In the genomic region with DNA sequence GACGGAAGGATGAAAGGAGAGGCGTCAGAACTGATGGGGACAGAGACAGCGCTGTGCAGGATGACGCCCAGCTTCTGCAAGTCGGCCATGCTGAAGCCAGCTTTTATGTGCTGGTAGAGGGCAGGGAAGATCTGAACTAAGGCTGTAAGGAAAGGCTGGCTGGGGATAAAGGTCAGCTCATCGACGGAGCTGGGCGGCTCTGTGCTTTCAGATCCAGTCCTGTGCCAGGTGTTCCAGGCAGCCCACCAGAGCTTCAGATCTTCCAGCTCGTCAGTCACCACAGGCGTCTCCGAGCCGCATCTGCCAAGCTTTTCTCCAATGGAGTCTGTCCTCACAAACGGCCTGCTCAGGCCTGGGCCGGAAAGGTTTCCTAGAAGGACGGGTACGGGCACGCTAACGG, we compare ENCODE assay signal across 10 mouse cellular contexts.
DNase-seq lines count a peak whose midpoint lies in the region; ATAC-seq and TF ChIP-seq lines count a peak whose summit lies in the region.
"Had no signal": no experiment of that assay in that cellular context is flagged by ENCODE, and none has a peak within 500 bp of the region (broad histone marks: within the 10 kb centered on the region; RNA-seq: fewer than 3 reads in every experiment).

No protein-coding gene starts in this region.

- intact Hi-C loops in left cerebral cortex, postnatal 25 days (cut with DNase I) = no loop called here

- DNase-seq in frontal cortex, postnatal 10 days (ENCODE audit: low spot score in 2 of 2) = no peak
- DNase-seq in embryo, embryonic 9.5 days (ENCODE audit: extremely low spot score) = peak; percentile 60
- peak; percentile 52 for DNase-seq in limb, embryonic 11.5 days (ENCODE audit: low spot score)
- DNase-seq in testis, postnatal 14 days (ENCODE audit: low spot score) = no peak
- no peak for DNase-seq in left cerebral cortex, postnatal 25 days (ENCODE audit: low spot score in 2 of 2)
- DNase-seq in T-cell, adult 2 months (ENCODE audit: low spot score) = no peak
- DNase-seq: right cerebral cortex, adult 18-20 months had no signal

- TF ChIP-seq CTCF in ES-Bruce4 (IDR thresholded peaks at IDR 0.05; ENCODE audit: low read depth, low read length) = no peak

- H3K9me3 ChIP-seq in ES-Bruce4 (replicated peaks; ENCODE audit: control insufficient read depth, insufficient read depth, low read length, poor library complexity, severe bottlenecking) = no peaks in the 10 kb centered on the region; the same call in 1 of the 2 replicates
- no peaks in the 10 kb centered on the region for H3K9me3 ChIP-seq in limb, embryonic 11.5 days (ENCODE audit: control insufficient read depth, low read length)
- H3K9me3 ChIP-seq: limb, embryonic 13.5 days had no signal

- peaks cover 11% of the 10 kb centered on the region for H3K36me3 ChIP-seq in ES-Bruce4 (ENCODE audit: control insufficient read depth, insufficient read depth, low read length, poor library complexity, severe bottlenecking)
- H3K36me3 ChIP-seq in limb, embryonic 11.5 days (ENCODE audit: control insufficient read depth, insufficient read depth, low read length) = peaks cover 6% of the 10 kb centered on the region; the same call in 1 of the 2 replicates

- no peaks in the 10 kb centered on the region for H3K4me1 ChIP-seq in ES-Bruce4 (ENCODE audit: control insufficient read depth, insufficient read depth, low read length)
- no peaks in the 10 kb centered on the region for H3K4me1 ChIP-seq in limb, embryonic 11.5 days (ENCODE audit: control insufficient read depth, insufficient read depth, low read length)
- H3K4me1 ChIP-seq: limb, embryonic 13.5 days had no signal

- 19% methylated on average over 18 of the region's 18 CpGs for WGBS in limb, embryonic 11.5 days

- 0 out of 2 replicates have a peak overlapping the region, but pooled peaks have one; percentile 4 for H3K4me3 ChIP-seq in ES-Bruce4 (ENCODE audit: low read depth, low read length)
- H3K4me3 ChIP-seq in limb, embryonic 11.5 days (ENCODE audit: low read depth, low read length) = no peak overlapping the region
- H3K4me3 ChIP-seq: limb, embryonic 13.5 days had no signal

- H3K9ac ChIP-seq in ES-Bruce4 (ENCODE audit: low read depth, poor library complexity, severe bottlenecking) = no peak overlapping the region
- H3K9ac ChIP-seq in limb, embryonic 11.5 days (ENCODE audit: low read length) = no peak overlapping the region
- H3K9ac ChIP-seq: limb, embryonic 13.5 days had no signal

- H3K27ac ChIP-seq in ES-Bruce4 (ENCODE audit: insufficient read depth, low read length) = no peak overlapping the region
- H3K27ac ChIP-seq in limb, embryonic 11.5 days (replicated peaks; ENCODE audit: low read depth, low read length) = no peak overlapping the region
- H3K27ac ChIP-seq: limb, embryonic 13.5 days had no signal

- no peaks in the 10 kb centered on the region for H3K27me3 ChIP-seq in ES-Bruce4 (ENCODE audit: control insufficient read depth, insufficient read depth, low read length, poor library complexity, severe bottlenecking)
- no peaks in the 10 kb centered on the region for H3K27me3 ChIP-seq in limb, embryonic 11.5 days (ENCODE audit: control insufficient read depth, insufficient read depth, low read length)
- H3K27me3 ChIP-seq: limb, embryonic 13.5 days had no signal

- no peak for TF ChIP-seq POLR2A in ES-Bruce4 (IDR thresholded peaks at IDR 0.05; ENCODE audit: insufficient read depth, low read length)

- no peak for TF ChIP-seq EP300 in ES-Bruce4 (IDR thresholded peaks at IDR 0.05; ENCODE audit: insufficient read depth, low read depth, low read length)

- ATAC-seq in frontal cortex, adult (ENCODE audit: low TSS enrichment) = peak; percentile 41; the same call in 1 of the 2 replicates
- ATAC-seq in limb, embryonic 11.5 days (ENCODE audit: insufficient number of reproducible peaks, low FRiP score, low TSS enrichment, low read depth) = no peak

- H3K4me2 ChIP-seq in limb, embryonic 11.5 days (ENCODE audit: low read depth, severe bottlenecking) = no peak overlapping the region
- H3K4me2 ChIP-seq: limb, embryonic 13.5 days had no signal

Comparison
In these comparisons a context has a peak if more than half of its experiments do, and no peak if none do; other contexts are left out.
1. DNase-seq: peak in embryo, embryonic 9.5 days (single experiment) and limb, embryonic 11.5 days (single experiment); none in frontal cortex, postnatal 10 days (0 of 2), testis, postnatal 14 days (single experiment), left cerebral cortex, postnatal 25 days (0 of 2) and T-cell, adult 2 months (single experiment).